Mouse (Mus musculus): Measurements from ENCODE around the gene Rtl5.

- TF ChIP-seq CTCF (IDR thresholded peaks at IDR 0.05) (no peak), EP300 (IDR thresholded peaks at IDR 0.05) (no peak)
Observed at GRCm38 (mm10) chrX:102068811-102069540, 2.1 kb downstream of the Rtl5 start.

Measured in lung, postnatal 0 days (tissue).